Mouse (Mus musculus) MEL (cell line): ENCODE results near the gene Gnb5. TPM values are rescaled to one million over a fixed set of nuclear protein-coding genes. Genes with fewer than 3 reads are reported as not detected.

Source experiments
- DNase-seq: peaks from one replicate; pipeline ENCODE4 v3.0.0; 2011; ENCODE audit warnings: low read depth, low spot score
- H3K27ac ChIP-seq: 2 replicates; pipeline ENCODE4 v1.5.1; 2012; ENCODE audit warnings: low read depth, mild to moderate bottlenecking, control low read depth, low read length, moderate library complexity; ENCODE audit not compliant: control insufficient read depth
- H3K27me3 ChIP-seq, 2 experiments: fragments of 150-350 bp in 1 of 2; sonication (generic) in 1 of 2; 2 replicates each; pipeline ENCODE4 v1.6.1; 2012; ENCODE audit warnings: low read length in 2 of 2, mild to moderate bottlenecking in 2 of 2, improper control_type of control experiment in 1 of 2, moderate library complexity in 1 of 2; ENCODE audit not compliant: insufficient read depth in 2 of 2, control insufficient read depth in 1 of 2
- H3K36me3 ChIP-seq, 2 experiments: 2 replicates each; pipeline ENCODE4 v1.6.1; 2012 to 2014; ENCODE audit warnings: low read length in 2 of 2, improper control_type of control experiment in 1 of 2, inconsistent platforms in 1 of 2, mild to moderate bottlenecking in 1 of 2; ENCODE audit not compliant: insufficient read depth in 2 of 2, control insufficient read depth in 1 of 2
- H3K4me1 ChIP-seq, 2 experiments: fragments of 150-350 bp in 1 of 2; sonication (generic) in 1 of 2; 2 replicates each; pipeline ENCODE4 v1.6.1; 2012; ENCODE audit warnings: low read length in 2 of 2, improper control_type of control experiment in 1 of 2, mild to moderate bottlenecking in 1 of 2; ENCODE audit not compliant: insufficient read depth in 2 of 2, control insufficient read depth in 1 of 2
- H3K4me3 ChIP-seq, 2 experiments: fragments of 150-350 bp in 1 of 2; sonication (generic) in 1 of 2; 2 replicates each; pipeline ENCODE4 v1.5.1; 2012; ENCODE audit warnings: low read depth in 2 of 2, low read length in 2 of 2, mild to moderate bottlenecking in 2 of 2, moderate library complexity in 2 of 2, control low read depth in 1 of 2, improper control_type of control experiment in 1 of 2; ENCODE audit not compliant: control insufficient read depth in 1 of 2, insufficient read depth in 1 of 2
- H3K79me2 ChIP-seq: 2 replicates; pipeline ENCODE4 v1.6.1; 2012; ENCODE audit warnings: mild to moderate bottlenecking, low read length, moderate library complexity; ENCODE audit not compliant: control insufficient read depth, poor library complexity, insufficient read depth
- H3K9ac ChIP-seq: 2 replicates; pipeline ENCODE4 v1.6.1; 2012; ENCODE audit warnings: low read depth, mild to moderate bottlenecking, control low read depth, low read length, moderate library complexity; ENCODE audit not compliant: control insufficient read depth, poor library complexity, severe bottlenecking
- H3K9me3 ChIP-seq: fragments of 150-350 bp; sonication (generic); replicated peaks from 2 replicates; pipeline ENCODE4 v1.6.1; 2012; ENCODE audit warnings: mild to moderate bottlenecking, low read length, improper control_type of control experiment, moderate library complexity; ENCODE audit not compliant: insufficient read depth
- CHD2 ChIP-seq: IDR thresholded peaks from 2 replicates; pipeline ENCODE4 v1.6.1; 2011; ENCODE audit warnings: low read length, improper control_type of control experiment
- CTCF ChIP-seq, 3 experiments: IDR thresholded peaks in 2 of 3; conservative IDR thresholded peaks in 1 of 3; 2 replicates each; pipeline ENCODE4 v1.5.1; 2011 to 2012; ENCODE audit warnings: low read length in 3 of 3, low read depth in 2 of 3, mild to moderate bottlenecking in 2 of 3, improper control_type of control experiment in 1 of 3, inconsistent platforms in 1 of 3, mixed read lengths in 1 of 3, moderate library complexity in 1 of 3; ENCODE audit not compliant: control insufficient read depth in 1 of 3, insufficient read depth in 1 of 3, poor library complexity in 1 of 3, severe bottlenecking in 1 of 3
- E2F4 ChIP-seq: IDR thresholded peaks from 2 replicates; pipeline ENCODE4 v1.6.1; 2011; ENCODE audit warnings: low read depth, low read length, improper control_type of control experiment, borderline replicate concordance
- ELF1 ChIP-seq: IDR thresholded peaks from 2 replicates; pipeline ENCODE4 v1.6.1; 2014; ENCODE audit warnings: low read depth, mild to moderate bottlenecking, inconsistent platforms, low read length, improper control_type of control experiment, moderate library complexity
- EP300 ChIP-seq, 2 experiments: IDR thresholded peaks; 2 replicates each; pipeline ENCODE4 v1.6.1; 2011; ENCODE audit warnings: improper control_type of control experiment in 2 of 2, low read length in 2 of 2, low read depth in 1 of 2, mild to moderate bottlenecking in 1 of 2
- ETS1 ChIP-seq: IDR thresholded peaks from 2 replicates; pipeline ENCODE4 v1.6.1; 2012; ENCODE audit warnings: low read depth, mild to moderate bottlenecking, inconsistent platforms, low read length, improper control_type of control experiment, moderate library complexity
- GATA1 ChIP-seq: IDR thresholded peaks from 2 replicates; pipeline ENCODE4 v1.6.1; 2011; ENCODE audit warnings: low read depth, low read length, improper control_type of control experiment
- HCFC1 ChIP-seq: IDR thresholded peaks from 2 replicates; pipeline ENCODE4 v1.6.1; 2012; ENCODE audit warnings: low read depth, mild to moderate bottlenecking, inconsistent platforms, low read length, improper control_type of control experiment, moderate library complexity
- JUND ChIP-seq: IDR thresholded peaks from 2 replicates; pipeline ENCODE4 v1.6.1; 2011; ENCODE audit warnings: low read depth, mild to moderate bottlenecking, improper control_type of control experiment, low read length
- KAT2A ChIP-seq: conservative IDR thresholded peaks from 2 replicates; pipeline ENCODE4 v1.6.1; 2012; ENCODE audit warnings: low read depth, low read length, improper control_type of control experiment, inconsistent platforms
- MAFK ChIP-seq: IDR thresholded peaks from 2 replicates; pipeline ENCODE4 v1.6.1; 2011; ENCODE audit warnings: low read depth, mild to moderate bottlenecking, low read length, improper control_type of control experiment, borderline replicate concordance
- MAX ChIP-seq: IDR thresholded peaks from 2 replicates; pipeline ENCODE4 v1.6.1; 2011; ENCODE audit warnings: low read length, improper control_type of control experiment
- MAZ ChIP-seq: IDR thresholded peaks from 2 replicates; pipeline ENCODE4 v1.6.1; 2012; ENCODE audit warnings: low read depth, mild to moderate bottlenecking, inconsistent platforms, low read length, improper control_type of control experiment
- MEF2A ChIP-seq: IDR thresholded peaks from 2 replicates; pipeline ENCODE4 v1.6.1; 2014; ENCODE audit warnings: low read depth, mild to moderate bottlenecking, inconsistent platforms, low read length, improper control_type of control experiment; ENCODE audit not compliant: poor library complexity, insufficient replicate concordance, severe bottlenecking; ENCODE audit errors: extremely low read depth
- MYB ChIP-seq: IDR thresholded peaks from 2 replicates; pipeline ENCODE4 v1.6.1; 2011; ENCODE audit warnings: mild to moderate bottlenecking, low read depth, low read length, improper control_type of control experiment
- MYC ChIP-seq: IDR thresholded peaks from 2 replicates; pipeline ENCODE4 v1.6.1; 2011; ENCODE audit warnings: low read depth, mild to moderate bottlenecking, low read length, improper control_type of control experiment, moderate library complexity
- NRF1 ChIP-seq: IDR thresholded peaks from 2 replicates; pipeline ENCODE4 v1.6.1; 2014; ENCODE audit warnings: low read depth, mild to moderate bottlenecking, inconsistent platforms, low read length, improper control_type of control experiment, moderate library complexity; ENCODE audit not compliant: poor library complexity, insufficient read depth, severe bottlenecking
- POLR2A ChIP-seq, 2 experiments: IDR thresholded peaks; 2 replicates each; pipeline ENCODE4 v1.6.1; 2011 to 2012; ENCODE audit warnings: low read length in 2 of 2, mild to moderate bottlenecking in 2 of 2, control low read depth in 1 of 2, improper control_type of control experiment in 1 of 2, low read depth in 1 of 2, moderate library complexity in 1 of 2; ENCODE audit not compliant: control insufficient read depth in 1 of 2, insufficient read depth in 1 of 2, poor library complexity in 1 of 2
- POLR2AphosphoS5 ChIP-seq: IDR thresholded peaks from 2 replicates; pipeline ENCODE4 v1.6.1; 2012; ENCODE audit warnings: low read depth, borderline replicate concordance, mild to moderate bottlenecking, inconsistent platforms, low read length, moderate library complexity, mixed read lengths
- RAD21 ChIP-seq: IDR thresholded peaks from 2 replicates; pipeline ENCODE4 v1.6.1; 2011; ENCODE audit warnings: mild to moderate bottlenecking, low read depth, low read length, improper control_type of control experiment
- RCOR1 ChIP-seq: IDR thresholded peaks from 2 replicates; pipeline ENCODE4 v1.6.1; 2012; ENCODE audit warnings: low read depth, mild to moderate bottlenecking, inconsistent platforms, low read length, improper control_type of control experiment
- SIN3A ChIP-seq: IDR thresholded peaks from 2 replicates; pipeline ENCODE4 v1.6.1; 2012; ENCODE audit warnings: low read length, improper control_type of control experiment, inconsistent platforms
- SMC3 ChIP-seq: IDR thresholded peaks from 2 replicates; pipeline ENCODE4 v1.6.1; 2011; ENCODE audit warnings: low read depth, low read length, improper control_type of control experiment
- TCF12 ChIP-seq: IDR thresholded peaks from 2 replicates; pipeline ENCODE4 v1.6.1; 2014; ENCODE audit warnings: low read depth, mild to moderate bottlenecking, inconsistent platforms, low read length, improper control_type of control experiment, moderate library complexity
- UBTF ChIP-seq: IDR thresholded peaks from 2 replicates; pipeline ENCODE4 v1.6.1; 2012; ENCODE audit warnings: low read depth, mild to moderate bottlenecking, inconsistent platforms, low read length, improper control_type of control experiment, moderate library complexity, borderline replicate concordance; ENCODE audit not compliant: insufficient read depth
- USF1 ChIP-seq: IDR thresholded peaks from 2 replicates; pipeline ENCODE4 v1.6.1; 2014; ENCODE audit warnings: low read depth, mild to moderate bottlenecking, inconsistent platforms, low read length, improper control_type of control experiment, moderate library complexity
- USF2 ChIP-seq, 2 experiments: IDR thresholded peaks; 2 replicates each; pipeline ENCODE4 v1.6.1; 2011 to 2012; ENCODE audit warnings: improper control_type of control experiment in 2 of 2, low read length in 2 of 2, borderline replicate concordance in 1 of 2, inconsistent platforms in 1 of 2, low read depth in 1 of 2, mild to moderate bottlenecking in 1 of 2; ENCODE audit not compliant: insufficient read depth in 1 of 2
- ZC3H11A ChIP-seq: IDR thresholded peaks from 2 replicates; pipeline ENCODE4 v1.6.1; 2012; ENCODE audit warnings: low read depth, mild to moderate bottlenecking, inconsistent platforms, low read length, improper control_type of control experiment
- ZNF384 ChIP-seq: IDR thresholded peaks from 2 replicates; pipeline ENCODE4 v1.6.1; 2012; ENCODE audit warnings: low read depth, mild to moderate bottlenecking, inconsistent platforms, low read length, improper control_type of control experiment
- polyA plus RNA-seq, 2 experiments: library from polyadenylated mRNA; stranded (reverse) in 1 of 2; unstranded in 1 of 2; fragments of >175 nt in 1 of 2; fragments of >200 nt in 1 of 2; gene quantifications; 2 replicates each; pipeline versions ENCODE4 v1.2.1 to v1.2.4; 2012; ENCODE audit warnings: low replicate concordance in 2 of 2, low read depth in 1 of 2; ENCODE audit not compliant: insufficient read length in 2 of 2, insufficient read depth in 1 of 2, missing spikeins in 1 of 2
- total RNA-seq: library from RNA; depleted of rRNA; stranded (reverse); fragments of 300-350 nt; gene quantifications from 2 replicates; pipeline ENCODE4 v1.2.3, GENCODE M21; 2012

The Gnb5 gene
- total and polyA plus RNA-seq, 3 experiments, result 4.0 to 6.5 TPM; not detected in 1

DNA sequence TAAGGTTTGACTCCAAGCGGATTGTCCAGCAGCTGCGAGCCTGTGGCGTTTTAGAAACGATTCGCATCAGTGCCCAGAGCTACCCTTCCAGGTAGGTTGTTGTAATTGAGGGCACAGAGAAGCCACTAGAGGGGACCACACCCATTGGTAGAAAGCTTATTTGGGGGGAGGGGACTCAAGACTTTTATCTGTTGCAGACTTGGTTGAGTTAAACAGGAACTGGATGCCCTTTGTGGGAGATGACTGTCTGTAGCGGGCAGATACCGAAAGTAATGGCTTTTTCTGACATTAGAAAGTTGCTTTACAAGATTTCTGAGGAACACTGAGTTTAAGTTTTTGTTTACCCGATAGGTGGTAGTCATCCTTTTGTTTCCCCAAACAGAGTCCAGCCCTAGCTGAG, 34.5 kb upstream of the Gnb5 start (continued):
- no peak for TF ChIP-seq USF2 (IDR thresholded peaks at IDR 0.05; ENCODE audit: borderline replicate concordance in 1 of 2, insufficient read depth in 1 of 2, low read depth in 1 of 2, low read length in 2 of 2)
- TF ChIP-seq POLR2AphosphoS5, result no peak
- peak; percentile 89 to 93 for TF ChIP-seq EP300 (IDR thresholded peaks at IDR 0.05; ENCODE audit: low read depth in 1 of 2, low read length in 2 of 2)
- peak; percentile 87 for TF ChIP-seq ETS1
- peak; percentile 63 for TF ChIP-seq ELF1
- TF ChIP-seq RCOR1, result peak; percentile 84
- TF ChIP-seq RAD21, result no peak; the same call in 1 of the 2 replicates
- TF ChIP-seq E2F4, result no peak
- peak; percentile 91 for TF ChIP-seq TCF12
- TF ChIP-seq JUND, result no peak
- peak; percentile 67; the same call in 1 of the 2 replicates for TF ChIP-seq SIN3A
- peak; percentile 37; the same call in 1 of the 2 replicates for TF ChIP-seq CHD2

DNA sequence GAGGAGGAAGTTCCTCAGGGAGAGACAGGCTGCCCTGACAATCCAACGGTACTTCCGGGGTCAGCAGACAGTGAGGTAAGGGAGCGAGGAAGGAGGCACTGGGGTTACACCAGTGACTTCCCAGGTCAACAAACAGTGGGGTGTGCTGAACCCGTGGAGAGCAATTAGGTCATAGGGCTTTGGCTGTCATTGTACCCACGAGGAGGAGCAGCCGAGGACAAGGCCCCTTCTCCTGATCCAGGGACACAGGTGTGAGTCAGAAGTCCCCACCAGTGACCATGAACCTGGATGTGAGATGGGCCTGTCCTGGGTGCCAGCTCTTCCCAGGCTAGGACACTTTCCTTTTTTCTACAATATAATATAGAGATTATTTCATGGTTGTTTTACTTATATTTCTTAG, 32.4 kb upstream of the Gnb5 start:
- H3K9me3 ChIP-seq, result no peaks in the 10 kb centered on the region
- no peak for DNase-seq
- no peaks in the 10 kb centered on the region for H3K79me2 ChIP-seq
- H3K4me1 ChIP-seq, result peaks cover 12 to 20% of the 10 kb centered on the region in 2 experiments
- no peak overlapping the region for H3K27ac ChIP-seq
- H3K4me3 ChIP-seq, result no peak overlapping the region
- peaks cover 0 to 17% of the 10 kb centered on the region in 2 experiments; a peak in 2 of 4 replicates for H3K36me3 ChIP-seq
- no peak overlapping the region for H3K9ac ChIP-seq
- no peaks in the 10 kb centered on the region for H3K27me3 ChIP-seq
- no peak for TF ChIP-seq JUND
- TF ChIP-seq KAT2A, result no peak
- TF ChIP-seq UBTF, result no peak
- TF ChIP-seq SIN3A, result no peak
- no peak for TF ChIP-seq GATA1
- TF ChIP-seq ZNF384, result no peak
- no peak for TF ChIP-seq MAX
- TF ChIP-seq MAZ, result no peak
- no peak for TF ChIP-seq USF1

- no peaks in the 10 kb centered on the region for H3K79me2 ChIP-seq
- no peaks in the 10 kb centered on the region for H3K9me3 ChIP-seq
- H3K36me3 ChIP-seq, result peaks cover 0 to 17% of the 10 kb centered on the region in 2 experiments; a peak in 2 of 4 replicates
- no peak overlapping the region for H3K27ac ChIP-seq
- DNase-seq, result no peak
- H3K9ac ChIP-seq, result no peak overlapping the region
- peaks cover 4% of the 10 kb centered on the region in 2 experiments; a peak in 3 of 4 replicates for H3K27me3 ChIP-seq
- H3K4me3 ChIP-seq, result no peak overlapping the region
- H3K4me1 ChIP-seq, result peaks cover 12 to 20% of the 10 kb centered on the region in 2 experiments
- TF ChIP-seq E2F4 (no peak), POLR2AphosphoS5 (no peak), HCFC1 (no peak), CTCF (IDR thresholded peaks at IDR 0.05 in 2 of 3, conservative IDR thresholded peaks at IDR 0.05 in 1 of 3; ENCODE audit: control insufficient read depth in 1 of 3, insufficient read depth in 1 of 3, low read depth in 2 of 3, low read length in 3 of 3, poor library complexity in 1 of 3, severe bottlenecking in 1 of 3) (no peak), MAZ (no peak), POLR2A (IDR thresholded peaks at IDR 0.05; ENCODE audit: control insufficient read depth in 1 of 2, insufficient read depth in 1 of 2, low read depth in 1 of 2, low read length in 2 of 2, poor library complexity in 1 of 2) (no peak), UBTF (no peak), MEF2A (no peak), KAT2A (no peak), MYB (no peak), ZC3H11A (no peak), MYC (no peak), SMC3 (no peak), CHD2 (no peak), MAFK (no peak), NRF1 (no peak)
Observed at GRCm38 (mm10) chr9:75274486-75274885, 31.6 kb upstream of the Gnb5 start.
